Mouse (Mus musculus): ENCODE data around the gene Ciz1. TPM values are rescaled to one million over a fixed set of nuclear protein-coding genes. Genes with fewer than 3 reads are reported as not detected.

Gene Ciz1
- total RNA-seq, 2 experiments from 2014 or later, result 66.4 to 78.3 TPM

DNA sequence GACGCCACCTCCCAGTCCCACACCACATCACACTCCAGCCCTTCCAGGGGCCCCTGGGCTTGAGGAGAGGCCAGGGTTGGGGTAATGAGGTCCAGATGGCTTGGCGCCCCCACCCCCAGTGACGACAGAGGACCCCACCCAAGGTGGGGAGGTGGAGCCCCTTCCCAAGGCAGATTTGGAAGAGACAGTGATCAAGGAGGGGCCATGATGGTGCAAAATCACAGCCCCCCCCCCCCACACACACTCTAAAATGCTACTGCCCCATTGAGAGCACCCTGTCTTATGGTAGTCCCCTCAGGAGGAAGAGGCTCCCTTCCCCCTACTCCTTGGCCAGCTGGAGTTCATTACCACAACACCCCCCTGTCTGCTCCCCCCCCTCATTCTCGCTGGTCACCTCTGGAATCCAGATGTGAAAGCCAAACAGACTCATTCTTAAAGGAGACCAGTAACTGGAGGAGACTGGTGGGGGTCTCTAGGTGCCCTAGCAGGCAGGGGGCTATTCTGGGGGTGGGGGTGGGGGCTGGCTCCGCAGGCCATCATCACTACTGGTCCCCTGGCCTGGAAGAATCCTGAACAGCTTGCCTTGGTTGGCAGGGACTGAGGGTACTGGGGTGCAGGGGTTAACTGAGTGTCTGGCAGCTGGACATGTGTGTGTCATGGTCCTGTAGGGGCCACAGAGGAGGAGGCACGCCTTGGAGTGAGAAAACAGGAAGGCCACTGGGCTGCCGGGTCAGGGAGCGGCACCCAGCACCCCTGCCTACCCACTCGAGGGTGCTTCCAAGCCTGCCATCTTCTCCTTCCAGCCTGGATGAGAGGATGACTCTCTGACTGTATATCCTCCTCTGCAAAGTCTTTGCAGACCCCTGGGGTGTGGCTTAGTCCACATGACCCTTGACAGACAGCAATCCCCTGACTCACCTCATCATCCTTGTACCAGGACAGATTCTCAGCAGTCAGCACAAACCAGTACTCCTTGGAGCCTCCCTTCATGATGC lies 32.2 kb upstream of the Ciz1 start:
- DNase-seq (ENCODE audit: low spot score in 2 of 2), result no peak

DNA sequence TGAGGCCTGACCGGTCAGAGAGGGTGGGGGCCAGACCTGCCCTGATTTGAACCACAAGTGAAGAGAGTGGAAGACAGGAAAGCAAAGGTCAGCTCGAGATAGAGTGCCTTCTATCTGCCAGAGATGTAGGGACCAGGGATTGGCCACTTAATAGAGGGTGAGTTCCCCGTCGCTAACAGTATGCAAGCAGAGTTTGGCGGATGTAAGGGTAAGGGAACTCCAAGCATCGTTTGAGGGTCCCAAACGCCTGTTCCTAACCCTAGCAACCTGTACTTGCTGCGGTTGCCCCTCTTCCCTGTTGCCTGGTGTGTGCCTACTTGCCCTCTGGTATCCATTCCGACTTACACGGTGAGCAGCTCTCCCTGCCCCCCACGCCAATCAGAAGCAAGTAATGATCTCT lies 31.4 kb upstream of the Ciz1 start:
- DNase-seq (ENCODE audit: low spot score in 2 of 2), result no peak

DNA sequence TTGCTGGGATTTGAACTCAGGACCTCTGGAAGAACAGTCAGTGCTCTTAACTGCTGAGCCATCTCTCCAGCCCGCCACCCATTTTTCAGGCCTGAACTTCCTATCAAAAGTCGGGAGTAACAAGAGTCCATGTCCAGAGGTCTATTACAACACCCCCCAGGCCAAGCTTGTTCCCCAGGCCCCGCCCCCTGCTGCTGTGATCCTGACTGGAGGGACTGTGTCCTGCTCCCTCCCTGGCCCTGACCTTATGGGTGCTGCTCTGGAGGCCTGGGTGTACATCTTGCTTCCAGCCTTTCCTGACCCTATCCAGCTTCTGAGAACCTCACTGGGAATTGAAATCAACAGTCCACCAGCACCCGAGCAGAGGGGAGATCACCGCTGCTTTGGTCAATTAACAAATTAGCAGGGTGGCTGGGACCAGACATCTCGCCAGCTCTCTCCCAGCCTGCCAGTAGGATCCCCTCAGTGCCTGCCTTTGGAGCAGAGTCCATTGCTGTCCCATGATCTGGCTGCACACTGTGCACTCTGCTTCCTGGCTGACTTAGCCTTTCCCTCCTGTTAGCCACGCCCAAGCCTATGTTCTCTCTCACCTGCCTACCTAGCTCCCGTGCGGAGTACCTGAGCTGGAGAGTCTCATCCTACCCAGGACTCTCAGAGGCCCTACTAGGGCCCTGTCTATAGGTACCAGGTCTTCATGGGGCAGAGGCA lies 30.4 kb upstream of the Ciz1 start:
- DNase-seq (ENCODE audit: low spot score in 2 of 2), result no peak

DNA sequence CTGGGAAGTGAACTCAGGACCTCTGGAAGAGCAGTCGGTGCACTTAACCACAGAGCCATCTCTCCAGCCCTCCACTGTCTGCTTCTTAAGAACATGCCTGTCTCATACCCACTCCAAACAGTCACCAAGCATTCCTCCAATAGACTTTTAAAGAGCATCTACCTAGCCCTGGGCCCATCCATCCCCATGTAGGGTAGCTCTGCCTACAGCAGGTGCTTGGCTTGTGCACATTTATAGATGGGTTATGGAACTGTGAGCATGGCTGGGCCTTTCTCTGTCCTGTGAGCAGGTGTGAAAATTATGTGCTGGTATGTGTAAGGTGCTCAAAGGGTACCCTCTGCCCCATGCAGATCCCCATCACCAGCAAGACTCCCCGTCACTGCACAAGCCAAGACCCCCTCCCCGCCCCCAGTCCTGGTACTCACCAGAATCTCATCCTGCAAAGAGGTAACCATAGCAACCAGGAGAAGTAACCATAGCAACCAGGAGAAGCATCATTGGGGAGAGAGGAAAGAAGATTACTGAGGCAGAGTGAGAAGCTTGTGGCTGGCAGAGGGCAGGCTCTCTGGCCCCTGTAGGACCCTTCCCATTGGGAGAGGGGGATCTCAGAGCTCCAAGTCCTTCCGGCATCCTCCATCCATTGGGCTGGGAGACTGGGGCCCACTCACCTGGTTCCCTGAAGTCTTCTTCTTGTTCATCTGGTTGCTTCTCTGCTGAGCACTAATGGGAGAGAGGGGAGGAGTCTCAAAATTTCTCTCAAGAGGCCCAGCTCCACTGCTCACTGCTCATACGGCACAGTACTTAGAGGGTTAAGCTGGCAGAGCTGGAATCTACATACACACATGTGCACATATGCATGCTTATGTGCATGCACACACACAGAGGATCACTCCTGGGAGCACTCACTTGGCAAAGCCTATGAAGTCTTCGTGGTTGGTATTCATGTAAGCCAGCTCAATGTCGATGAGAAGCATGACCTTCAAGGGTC lies 29.1 kb upstream of the Ciz1 start:
- no peak for DNase-seq (ENCODE audit: low spot score in 2 of 2)

DNA sequence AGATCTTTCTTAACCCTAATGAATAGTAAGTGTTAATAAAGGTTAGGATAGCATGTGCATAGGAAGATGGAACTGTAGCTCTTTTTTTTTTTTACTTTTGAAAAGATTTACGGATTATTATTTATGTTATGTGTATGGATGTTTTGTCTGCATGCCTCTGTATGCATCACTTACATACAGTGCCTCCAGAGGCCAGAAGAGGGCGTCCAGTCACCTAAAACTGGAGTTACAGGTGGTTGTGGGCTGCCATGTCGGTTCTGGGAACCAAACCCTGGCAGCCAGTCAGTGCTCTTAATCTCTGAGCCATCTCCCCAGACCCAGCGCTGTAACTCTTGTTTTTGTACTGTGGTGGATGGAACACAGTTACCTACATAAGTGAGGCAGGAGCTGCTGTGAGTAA lies 27.8 kb upstream of the Ciz1 start:
- DNase-seq (ENCODE audit: low spot score in 2 of 2), result no peak

DNA sequence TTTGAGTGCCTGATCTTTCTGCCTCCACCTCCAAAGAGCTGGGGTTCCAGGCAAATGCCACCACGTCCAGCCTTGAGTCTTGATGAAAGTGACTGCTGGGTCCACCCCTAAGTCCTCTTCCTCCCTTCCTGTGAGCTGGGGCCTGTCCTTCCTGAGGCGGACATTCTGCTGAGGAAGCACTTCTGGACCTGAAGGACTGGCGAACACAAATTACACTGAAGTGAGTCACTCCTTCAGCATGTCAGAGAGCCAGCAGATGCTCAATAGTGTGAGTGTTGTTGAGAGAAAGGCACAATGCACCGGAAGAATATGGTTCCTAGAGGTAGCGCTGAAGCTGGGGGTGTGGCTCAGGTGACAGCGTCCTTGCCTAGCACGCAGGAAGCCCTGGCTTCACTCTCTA lies 26.8 kb upstream of the Ciz1 start:
- DNase-seq (ENCODE audit: low spot score in 2 of 2), result no peak

DNA sequence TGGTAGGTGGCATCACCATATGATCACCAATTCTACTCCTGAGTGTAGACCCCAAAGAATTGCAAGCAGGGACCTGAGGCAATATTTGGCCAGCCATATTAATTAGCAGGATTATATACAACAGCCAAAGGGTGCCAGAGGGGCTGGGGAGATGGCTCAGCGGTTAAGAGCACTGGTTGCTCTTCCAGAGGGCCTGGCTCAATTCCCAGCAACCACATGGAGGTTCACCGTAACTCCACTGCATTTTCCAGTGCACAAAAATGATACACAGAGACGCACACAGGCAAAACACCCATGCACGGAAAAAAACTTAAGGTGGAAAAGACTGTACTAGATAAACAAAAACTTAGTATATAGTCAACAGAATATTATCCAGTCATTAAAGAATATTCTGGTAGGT lies 24.9 kb upstream of the Ciz1 start:
- no peak for DNase-seq (ENCODE audit: low spot score in 2 of 2)

DNA sequence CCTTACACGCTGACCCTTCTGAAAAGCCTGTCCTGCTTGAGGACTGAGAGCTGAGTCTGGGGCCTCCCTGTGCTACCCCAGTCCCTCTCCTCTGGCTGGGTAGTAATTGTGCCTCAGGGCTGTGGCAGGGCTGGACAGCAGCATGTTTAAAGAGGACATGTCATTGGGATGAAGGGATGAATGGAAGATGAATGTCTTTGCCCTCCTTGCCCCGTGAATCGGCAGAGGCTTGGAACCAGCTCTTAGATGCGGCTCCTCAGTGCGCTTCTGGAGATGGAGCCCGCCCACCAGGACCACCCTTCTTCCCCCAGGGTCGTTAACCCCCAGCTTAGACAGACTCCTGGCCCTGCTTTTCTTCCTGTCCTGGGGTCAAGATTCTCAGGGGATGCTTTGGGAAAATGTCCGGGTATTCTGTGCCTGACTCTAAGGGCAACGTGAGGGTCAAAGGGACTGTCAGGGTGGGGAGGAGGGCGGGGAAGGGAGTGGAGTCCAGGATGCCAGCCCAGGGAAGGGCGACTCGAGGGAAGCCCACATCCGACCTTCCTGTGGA lies 23.1 kb upstream of the Ciz1 start:
- DNase-seq (ENCODE audit: low spot score in 2 of 2), result no peak

DNA sequence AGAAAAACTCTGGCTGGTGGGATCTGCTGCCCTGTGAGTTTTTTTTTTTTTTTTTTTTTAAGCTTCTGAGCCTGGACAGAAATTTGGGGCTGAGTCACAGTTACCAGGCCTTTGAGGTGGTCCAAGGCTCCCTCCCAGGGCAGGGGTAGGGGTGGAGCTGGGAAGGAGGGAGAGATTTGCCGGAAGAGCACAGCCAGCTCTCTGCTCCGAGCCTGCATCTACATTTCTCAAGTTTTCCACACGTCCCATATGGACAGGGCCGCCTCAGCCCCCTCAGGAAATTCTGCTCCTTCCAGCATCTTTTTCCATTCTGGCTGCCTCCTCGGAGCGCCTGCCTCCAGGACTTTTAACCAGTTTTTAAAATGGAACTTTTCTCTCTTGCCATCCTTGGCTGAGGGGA lies 22.6 kb upstream of the Ciz1 start:
- no peak for DNase-seq (ENCODE audit: low spot score in 2 of 2)

DNA sequence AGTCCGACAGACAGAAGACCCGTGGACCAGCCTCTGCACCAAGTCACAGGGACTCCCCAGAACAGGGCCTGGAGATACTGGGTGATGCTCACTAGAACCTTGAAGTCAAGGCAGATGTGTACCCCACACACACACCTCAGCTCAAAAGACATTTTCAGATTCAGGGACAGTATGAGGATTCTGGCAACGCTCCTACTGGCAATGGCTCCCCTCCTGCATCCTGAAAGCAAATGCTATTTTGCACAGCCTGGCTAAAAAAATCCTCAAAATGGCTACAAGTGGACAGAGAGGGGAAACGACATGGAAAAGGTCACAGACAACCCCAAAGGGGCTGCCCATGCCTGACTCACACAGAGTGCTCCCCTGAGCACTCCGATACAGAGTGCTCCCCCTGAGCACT lies 20.0 kb upstream of the Ciz1 start:
- no peak for DNase-seq (ENCODE audit: low spot score in 2 of 2)

DNA sequence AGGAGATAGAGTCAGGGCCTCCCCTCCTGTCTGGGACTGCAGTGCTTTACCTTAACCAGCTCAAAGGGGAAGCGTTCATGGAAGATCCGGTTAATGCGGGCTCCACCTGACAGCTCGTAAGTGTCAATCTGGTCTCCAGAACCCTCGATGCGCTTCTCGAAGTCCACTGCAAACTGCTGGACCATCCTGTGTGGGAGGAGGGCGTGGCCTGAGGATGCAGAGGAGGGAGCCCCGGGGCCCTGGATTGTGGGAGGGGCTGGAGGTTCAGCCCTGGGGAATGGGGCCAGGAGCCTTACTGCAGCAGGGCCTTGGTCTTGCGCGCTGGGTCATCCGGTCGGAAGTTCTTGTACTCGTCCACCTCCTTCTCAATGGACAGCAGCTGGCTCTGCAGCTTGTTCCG lies 16.2 kb upstream of the Ciz1 start:
- no peak for DNase-seq (ENCODE audit: low spot score in 2 of 2)

DNA sequence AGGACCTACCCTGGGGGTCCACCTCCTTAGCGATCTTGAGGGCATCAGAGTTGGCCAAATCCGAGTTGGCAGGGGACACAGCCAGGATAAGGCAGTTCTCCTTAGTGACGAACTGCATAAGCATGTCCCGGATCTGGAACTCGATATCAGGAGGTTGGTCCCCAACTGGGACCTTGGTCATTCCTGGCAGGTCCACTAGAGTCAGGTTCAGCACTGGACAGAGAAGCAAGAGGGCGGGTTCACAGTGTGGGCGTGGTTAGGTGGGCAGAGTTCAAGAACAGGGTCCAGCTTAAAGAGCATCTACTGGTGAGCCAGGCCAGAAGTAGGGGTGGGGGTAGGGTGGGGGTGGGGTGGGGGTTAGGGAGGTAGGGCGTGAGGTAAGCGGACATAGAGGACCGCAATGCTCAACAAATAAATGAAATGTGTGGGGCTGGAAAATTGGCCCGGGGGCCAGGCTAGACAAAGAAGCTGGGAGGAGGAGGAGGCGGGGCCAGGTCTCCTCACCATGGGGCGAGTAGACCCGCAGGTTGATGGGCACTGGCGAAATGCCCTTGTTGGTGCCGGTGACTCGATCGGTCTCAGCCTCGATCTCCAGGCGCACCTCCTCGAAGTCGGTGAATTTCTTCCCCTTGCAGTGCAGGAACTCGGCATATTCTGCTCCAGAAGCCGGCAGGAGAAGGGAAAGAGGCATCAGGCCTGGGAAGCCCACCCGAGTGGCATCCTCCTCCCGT lies 12.1 kb upstream of the Ciz1 start:
- no peak for DNase-seq (ENCODE audit: low spot score in 2 of 2)

DNA sequence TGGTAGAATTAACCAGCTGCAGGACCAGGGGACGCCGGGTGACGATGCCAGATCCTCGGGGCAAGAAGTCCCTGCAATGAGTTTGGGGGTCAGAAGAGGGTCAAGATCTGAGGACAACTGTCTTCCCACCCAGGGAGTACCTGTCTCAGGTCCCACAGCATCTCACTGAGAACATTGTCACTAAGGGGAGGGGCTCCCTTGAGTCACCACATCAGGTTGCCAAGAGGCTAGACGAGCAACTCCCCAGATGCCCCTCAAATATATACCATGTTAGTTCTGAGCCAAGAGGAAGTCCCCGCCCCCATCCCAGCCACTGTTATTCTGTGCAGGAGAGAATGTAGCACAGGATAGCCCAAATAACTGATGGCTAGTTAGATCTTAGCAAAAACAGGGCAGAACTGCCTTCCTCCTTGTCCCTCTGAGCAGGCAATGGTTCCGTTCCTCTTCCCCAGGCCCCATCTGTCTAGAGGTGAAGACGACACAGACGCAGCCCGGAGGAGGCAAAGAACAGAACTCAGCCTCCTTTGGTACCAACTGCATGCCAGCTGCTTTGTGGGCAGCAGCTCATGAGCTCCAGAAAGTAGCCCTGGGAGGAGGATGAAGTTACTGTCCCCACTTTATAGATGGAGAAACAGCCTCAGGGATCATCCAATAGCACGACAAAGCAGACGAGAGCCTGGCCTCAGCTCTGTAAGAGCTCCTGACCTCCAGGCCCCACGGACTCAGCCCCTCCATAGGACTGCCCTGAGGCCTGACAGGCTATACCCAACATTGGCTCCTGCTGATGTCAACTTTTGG lies 11.1 kb upstream of the Ciz1 start:
- DNase-seq (ENCODE audit: low spot score in 2 of 2), result peak; percentile 69 to 82

DNA sequence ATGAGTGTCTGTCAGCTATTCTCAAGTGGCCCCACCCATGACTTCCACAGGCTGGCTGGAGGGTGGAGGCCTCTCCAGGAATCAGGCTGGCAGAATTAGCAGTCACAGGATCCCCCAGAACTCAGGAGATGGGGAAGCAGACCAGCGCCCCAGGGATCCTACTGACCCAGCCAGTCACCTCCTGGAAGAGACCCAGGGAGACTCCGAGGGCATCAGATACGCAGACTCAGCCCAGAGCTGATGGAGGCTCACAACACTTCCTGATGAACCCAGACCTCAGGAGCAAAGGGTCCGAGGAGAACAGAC lies 10.5 kb upstream of the Ciz1 start:
- no peak for DNase-seq (ENCODE audit: low spot score in 2 of 2)

DNA sequence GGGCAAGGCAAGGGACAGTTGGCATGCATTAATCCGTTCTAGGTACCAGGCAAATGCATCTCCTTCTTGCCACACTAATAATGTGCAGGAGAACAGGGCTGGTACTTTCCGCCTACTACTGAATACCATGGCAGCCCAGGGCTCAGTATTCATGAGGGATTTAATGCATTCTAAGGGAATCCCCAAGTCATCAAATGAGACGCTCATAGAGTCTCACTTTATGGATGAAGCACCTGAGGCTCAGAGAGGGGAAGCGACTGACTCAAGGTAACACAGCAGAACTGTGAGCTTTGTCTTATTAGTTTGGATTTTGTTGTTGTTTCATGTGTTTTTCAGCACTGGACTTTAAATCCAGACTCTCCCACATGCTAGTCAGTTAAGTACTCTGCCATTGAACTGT lies 10.1 kb upstream of the Ciz1 start:
- no peak for DNase-seq (ENCODE audit: low spot score in 2 of 2)

DNA sequence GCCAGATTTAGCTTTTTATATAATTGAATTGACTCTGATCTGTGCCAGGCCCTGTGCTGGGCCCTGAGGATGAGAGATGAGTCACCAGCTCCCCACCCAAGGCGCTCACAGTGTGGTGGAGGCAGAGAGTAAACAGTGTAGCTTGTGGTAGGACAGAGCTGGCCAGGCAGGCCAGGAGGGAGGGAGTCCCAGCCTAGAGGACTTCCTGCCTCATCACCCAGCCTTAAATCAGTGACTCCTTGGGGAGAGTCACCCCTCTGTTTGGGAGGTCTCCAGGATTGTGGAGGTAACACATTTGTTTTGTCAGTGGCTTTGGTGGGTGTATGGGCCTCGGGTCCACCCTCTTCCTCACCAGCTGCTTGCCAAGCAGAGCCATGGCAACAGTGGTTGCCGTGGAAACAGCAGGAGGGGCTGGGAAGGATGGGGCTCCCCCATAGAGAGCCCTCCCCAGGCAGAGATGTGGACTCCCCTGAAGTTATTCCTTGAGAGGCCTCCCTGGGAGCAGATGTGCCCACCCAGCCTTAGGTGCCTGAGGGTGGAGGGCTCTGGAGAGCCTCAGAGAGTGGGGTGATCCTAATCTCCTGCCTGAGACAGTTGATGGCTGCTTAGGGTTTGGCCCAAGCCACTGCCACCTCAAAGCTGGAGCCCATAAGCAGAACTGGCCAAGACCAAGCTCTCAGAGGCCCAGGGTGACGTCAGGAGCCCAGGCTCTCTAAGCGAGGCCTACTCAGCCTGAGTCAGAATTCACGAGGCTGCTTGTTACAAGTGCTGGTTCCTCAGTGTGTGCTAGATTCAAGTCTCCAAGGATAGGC lies 9.4 kb upstream of the Ciz1 start:
- DNase-seq (ENCODE audit: low spot score in 2 of 2), result peak; percentile 78 to 85

DNA sequence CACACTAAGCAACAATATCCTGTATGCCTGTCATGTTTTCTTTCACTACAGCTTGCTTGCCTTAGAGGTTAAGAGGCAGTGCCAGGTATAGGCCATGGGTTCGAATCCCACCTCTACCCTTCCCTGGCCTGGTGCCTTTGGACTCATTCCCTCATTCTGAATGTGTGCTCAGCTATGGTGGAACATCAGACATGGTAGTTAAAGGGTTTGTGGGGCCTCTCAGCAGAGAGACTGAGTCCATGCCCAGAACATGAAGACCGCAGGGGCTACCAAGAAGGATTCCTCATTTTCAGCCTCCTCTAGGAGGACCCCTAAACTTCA lies 8.8 kb upstream of the Ciz1 start:
- no peak for DNase-seq (ENCODE audit: low spot score in 2 of 2)

DNA sequence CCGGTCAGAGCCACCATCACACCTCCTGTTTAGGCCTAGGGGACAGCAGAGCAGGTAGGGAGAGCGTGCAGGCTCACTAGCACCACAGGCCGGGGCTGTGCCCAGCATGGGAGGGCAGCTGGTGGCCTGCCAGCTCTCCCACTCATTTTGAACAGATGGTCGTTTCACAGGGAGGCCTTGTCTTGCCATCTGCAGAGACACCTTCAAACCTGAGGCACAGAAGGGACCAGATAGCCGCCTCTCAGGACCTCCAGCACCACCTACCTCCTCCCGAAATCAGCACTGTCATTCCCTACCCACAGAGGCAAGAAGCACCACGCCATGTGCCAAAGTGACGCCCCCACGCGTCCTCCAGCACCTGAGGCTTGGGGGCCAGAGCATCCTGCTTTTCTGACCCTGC lies 8.1 kb upstream of the Ciz1 start:
- DNase-seq (ENCODE audit: low spot score in 2 of 2), result peak; percentile 70 to 84
